Mouse (Mus musculus): ENCODE results near the gene Dpep3.
"Not testable (repeated sequence)": the region's sequence is repeated elsewhere in the genome, so short reads cannot be mapped to it uniquely, and the experiment has no call there.

DNA sequence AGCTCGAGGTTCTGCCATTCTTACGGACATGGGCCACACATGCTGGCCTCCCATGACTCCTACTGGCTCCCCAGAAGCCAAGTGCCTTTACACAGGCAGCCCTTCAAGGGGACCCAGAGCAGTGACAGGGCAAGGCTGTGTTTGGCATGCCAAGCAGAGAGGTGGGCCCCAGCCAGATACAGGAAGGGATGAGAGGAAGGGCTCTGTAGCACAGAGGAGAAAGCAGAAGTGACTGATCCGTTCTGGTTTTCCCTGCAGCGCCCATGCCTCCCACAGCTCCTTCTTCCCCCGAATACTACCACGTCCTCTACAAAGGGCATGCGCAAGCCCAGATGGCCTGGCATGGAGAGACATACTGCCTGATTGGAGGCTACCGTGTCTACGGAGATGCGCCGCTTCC, 4.2 kb upstream of the Dpep3 start:
- TF ChIP-seq POLR2A, CTCF (IDR thresholded peaks at IDR 0.05; ENCODE audit: extremely low read depth, insufficient read depth, low read length): not testable (repeated sequence)
